9 mouse cellular contexts compared by ENCODE assay signal in genomic region chr17:67698301-67698700, GRCm38 (mm10). TPM values are rescaled to one million over a fixed set of nuclear protein-coding genes. Genes with fewer than 3 reads are reported as not detected.
DNase-seq lines count a peak whose midpoint lies in the region; TF ChIP-seq lines count a peak whose summit lies in the region.
"Had no signal": no experiment of that assay in that cellular context is flagged by ENCODE, and none has a peak within 500 bp of the region (broad histone marks: within the 10 kb centered on the region; RNA-seq: fewer than 3 reads in every experiment).

No protein-coding gene starts in this region.

- H3K4me3 ChIP-seq in E14TG2a.4 (replicated peaks; ENCODE audit: low read length), result peak overlapping the region; percentile 90
- H3K4me3 ChIP-seq in forebrain, embryonic 10.5 days, result peak overlapping the region; percentile 87
- peak overlapping the region; percentile 82 for H3K4me3 ChIP-seq in limb, embryonic 10.5 days

- peak overlapping the region; percentile 97 for H3K27ac ChIP-seq in forebrain, embryonic 10.5 days
- H3K27ac ChIP-seq in limb, embryonic 10.5 days, result no peak overlapping the region

- no peaks in the 10 kb centered on the region for H3K36me3 ChIP-seq in E14TG2a.4 (ENCODE audit: insufficient read depth, low read length)
- peaks cover 3% of the 10 kb centered on the region; the same call in 1 of the 2 replicates for H3K36me3 ChIP-seq in forebrain, embryonic 10.5 days (replicated peaks)
- H3K36me3 ChIP-seq in limb, embryonic 10.5 days, result no peaks in the 10 kb centered on the region

- H3K4me1 ChIP-seq in E14TG2a.4 (replicated peaks; ENCODE audit: low read depth, low read length), result peaks cover 81% of the 10 kb centered on the region
- H3K4me1 ChIP-seq in forebrain, embryonic 10.5 days, result peaks cover 90% of the 10 kb centered on the region
- peaks cover 47% of the 10 kb centered on the region for H3K4me1 ChIP-seq in limb, embryonic 10.5 days

- WGBS in forebrain, embryonic 10.5 days, result under 1% methylated on average over 13 of the region's 13 CpGs
- WGBS in limb, embryonic 10.5 days, result 3% methylated on average over 13 of the region's 13 CpGs

- H3K9me3 ChIP-seq in E14TG2a.4 (ENCODE audit: low read length), result no peaks in the 10 kb centered on the region
- H3K9me3 ChIP-seq in forebrain, embryonic 10.5 days, result no peaks in the 10 kb centered on the region
- H3K9me3 ChIP-seq in limb, embryonic 10.5 days (replicated peaks), result no peaks in the 10 kb centered on the region

- TF ChIP-seq CTCF in E14TG2a.4 (conservative IDR thresholded peaks at IDR 0.05; ENCODE audit: low read length), result no peak

- H3K27me3 ChIP-seq in E14TG2a.4 (ENCODE audit: insufficient read depth, low read length), result peaks cover 28% of the 10 kb centered on the region
- H3K27me3 ChIP-seq in forebrain, embryonic 10.5 days (ENCODE audit: poor library complexity, severe bottlenecking), result peaks cover 22% of the 10 kb centered on the region
- H3K27me3 ChIP-seq in limb, embryonic 10.5 days (ENCODE audit: low read depth, poor library complexity, severe bottlenecking), result peaks cover 33% of the 10 kb centered on the region

- peak; percentile 56 to 64 for DNase-seq in cerebellum, postnatal 10 days
- DNase-seq in cerebellum, adult 11 months, result no peak
- DNase-seq in forebrain, embryonic 10.5 days (ENCODE audit: extremely low spot score, low spot score), result peak; percentile 83
- peak; percentile 52 for DNase-seq in limb, embryonic 10.5 days (ENCODE audit: low spot score)
- peak; percentile 90 for DNase-seq in retina, postnatal 1 day
- no peak for DNase-seq in cerebellum, postnatal 25 days
- DNase-seq in urinary bladder, adult 18-20 months (ENCODE audit: low spot score in 2 of 2), result no peak

RNA-seq across cellular contexts. Expression of gene Lama1, which starts 1.2 kb away (rescaled TPM):
- 23.4 and 24.9 TPM in 2 replicates for polyA plus RNA-seq in forebrain, embryonic 10.5 days (2016; fragmentation: Nextera tagmentation; extraction: Ambion mirVana)
- polyA plus RNA-seq in limb, embryonic 10.5 days (2016; fragmentation: Nextera tagmentation; extraction: Ambion mirVana), result 3.3 and 5.9 TPM in 2 replicates
- polyA plus RNA-seq: C2C12 had no signal

Comparison
In these comparisons a context has a peak if more than half of its experiments do, and no peak if none do; other contexts are left out.
1. DNase-seq: peak in cerebellum, postnatal 10 days (2 of 2), forebrain, embryonic 10.5 days (single experiment), limb, embryonic 10.5 days (single experiment) and retina, postnatal 1 day (single experiment); none in cerebellum, adult 11 months (single experiment), cerebellum, postnatal 25 days (0 of 2) and urinary bladder, adult 18-20 months (0 of 2).
2. Peak in every context shown above with its lines, with median percentiles within 50 percentile points of each other: H3K4me3 ChIP-seq.